Comparison of ENCODE assay signal across 8 mouse cellular contexts in the genomic region with DNA sequence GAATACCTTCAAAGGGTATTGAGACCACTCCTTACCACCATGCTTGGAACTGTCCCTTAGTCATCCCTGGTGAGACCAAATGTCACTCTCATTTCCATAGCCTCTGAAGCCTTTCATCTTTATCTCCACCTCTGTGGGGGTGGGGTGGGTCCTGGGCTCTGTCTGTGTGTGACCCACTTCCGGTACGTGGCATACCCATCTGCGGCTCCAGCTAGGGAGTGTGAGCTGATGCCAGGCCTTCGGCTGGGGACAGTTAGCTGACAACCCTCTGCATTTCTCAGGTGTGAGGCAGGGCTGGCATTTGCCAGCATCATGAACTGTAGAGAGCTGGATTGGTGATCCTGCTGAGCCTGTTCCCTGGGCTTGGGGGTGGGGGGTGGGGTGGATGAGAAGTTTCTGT. TPM values are rescaled to one million over a fixed set of nuclear protein-coding genes. Genes with fewer than 3 reads are reported as not detected.
DNase-seq lines count a peak whose midpoint lies in the region; ATAC-seq and TF ChIP-seq lines count a peak whose summit lies in the region.

No protein-coding gene starts in this region.

- H3K27ac ChIP-seq in heart, embryonic 14.5 days (replicated peaks in 1 of 2; ENCODE audit: control insufficient read depth in 1 of 2, insufficient read depth in 1 of 2, low read depth in 2 of 2, low read length in 2 of 2) = no peak overlapping the region
- H3K27ac ChIP-seq in MEL (ENCODE audit: control insufficient read depth, low read depth, low read length) = peak overlapping the region; percentile 73
- peak overlapping the region; percentile 60 for H3K27ac ChIP-seq in liver, postnatal 0 days (ENCODE audit: low read depth)
- no peak overlapping the region for H3K27ac ChIP-seq in forebrain, embryonic 10.5 days

- ATAC-seq in heart, embryonic 14.5 days (ENCODE audit: insufficient number of reproducible peaks, insufficient read depth, low FRiP score, low read depth) = 0 out of 2 replicates have a peak, but pooled peaks have one; percentile 21
- ATAC-seq in liver, postnatal 0 days = peak; percentile 22

- TF ChIP-seq CTCF in MEL (IDR thresholded peaks at IDR 0.05 in 2 of 3, conservative IDR thresholded peaks at IDR 0.05 in 1 of 3; ENCODE audit: control insufficient read depth in 1 of 3, insufficient read depth in 1 of 3, low read depth in 2 of 3, low read length in 3 of 3, poor library complexity in 1 of 3, severe bottlenecking in 1 of 3) = no peak
- no peak for TF ChIP-seq CTCF in liver, postnatal 0 days (IDR thresholded peaks at IDR 0.05; ENCODE audit: low read depth)

- no peak overlapping the region for H3K9ac ChIP-seq in heart, embryonic 14.5 days (ENCODE audit: low read length)
- H3K9ac ChIP-seq in MEL (ENCODE audit: control insufficient read depth, low read depth, low read length, poor library complexity, severe bottlenecking) = peak overlapping the region; percentile 29; the same call in 1 of the 2 replicates
- no peak overlapping the region for H3K9ac ChIP-seq in liver, postnatal 0 days (replicated peaks)

- TF ChIP-seq RAD21 in MEL (IDR thresholded peaks at IDR 0.05; ENCODE audit: low read depth, low read length) = no peak

- H3K36me3 ChIP-seq in heart, embryonic 14.5 days (ENCODE audit: control insufficient read depth, insufficient read depth, low read length) = no peaks in the 10 kb centered on the region
- peaks cover 0 to 32% of the 10 kb centered on the region in 2 experiments for H3K36me3 ChIP-seq in MEL (ENCODE audit: control insufficient read depth in 1 of 2, insufficient read depth in 2 of 2, low read length in 2 of 2)
- no peaks in the 10 kb centered on the region for H3K36me3 ChIP-seq in liver, postnatal 0 days (replicated peaks; ENCODE audit: insufficient read depth, low read length)
- H3K36me3 ChIP-seq in forebrain, embryonic 10.5 days (replicated peaks) = no peaks in the 10 kb centered on the region; the same call in 1 of the 2 replicates

- H3K79me2 ChIP-seq in MEL (ENCODE audit: control insufficient read depth, insufficient read depth, low read length, poor library complexity) = peaks cover 34% of the 10 kb centered on the region

- DNase-seq in heart, postnatal 14 days = no peak
- peak; percentile 34 for DNase-seq in 3T3-L1 (ENCODE audit: low read depth, low spot score)
- peak; percentile 62 for DNase-seq in MEL (ENCODE audit: low read depth, low spot score)
- DNase-seq in liver, postnatal 0 days = no peak
- no peak for DNase-seq in urinary bladder, postnatal 25 days (ENCODE audit: low spot score)
- DNase-seq in forebrain, embryonic 10.5 days (ENCODE audit: extremely low spot score, low spot score) = no peak
- no peak for DNase-seq in cerebellum, adult 18-20 months

- H3K4me3 ChIP-seq in heart, embryonic 14.5 days (ENCODE audit: control insufficient read depth in 1 of 2, insufficient read depth in 1 of 2, low read depth in 1 of 2, low read length in 2 of 2) = no peak overlapping the region
- H3K4me3 ChIP-seq in MEL (ENCODE audit: control insufficient read depth in 1 of 2, insufficient read depth in 1 of 2, low read depth in 2 of 2, low read length in 2 of 2) = peak overlapping the region; percentile 23 to 51
- no peak overlapping the region for H3K4me3 ChIP-seq in liver, postnatal 0 days (ENCODE audit: low read depth, low read length)
- H3K4me3 ChIP-seq in forebrain, embryonic 10.5 days = no peak overlapping the region

- TF ChIP-seq POLR2A in MEL (IDR thresholded peaks at IDR 0.05; ENCODE audit: control insufficient read depth in 1 of 2, insufficient read depth in 1 of 2, low read depth in 1 of 2, low read length in 2 of 2, poor library complexity in 1 of 2) = no peak

- H3K27me3 ChIP-seq in heart, embryonic 14.5 days (ENCODE audit: control insufficient read depth, insufficient read depth, low read length) = no peaks in the 10 kb centered on the region
- no peaks in the 10 kb centered on the region for H3K27me3 ChIP-seq in MEL (ENCODE audit: control insufficient read depth in 1 of 2, insufficient read depth in 2 of 2, low read length in 2 of 2)
- H3K27me3 ChIP-seq in liver, postnatal 0 days (ENCODE audit: insufficient read depth, low read length) = no peaks in the 10 kb centered on the region
- H3K27me3 ChIP-seq in forebrain, embryonic 10.5 days (ENCODE audit: poor library complexity, severe bottlenecking) = no peaks in the 10 kb centered on the region

- 5% methylated on average over 4 of the region's 4 CpGs for WGBS in heart, embryonic 14.5 days
- 29% methylated on average over 4 of the region's 4 CpGs for WGBS in liver, postnatal 0 days (ENCODE audit: insufficient replicate concordance)
- WGBS in forebrain, embryonic 10.5 days = 74% methylated on average over 4 of the region's 4 CpGs

- peaks cover 19 to 27% of the 10 kb centered on the region in 2 experiments for H3K4me1 ChIP-seq in heart, embryonic 14.5 days (ENCODE audit: control insufficient read depth in 2 of 2, insufficient read depth in 2 of 2, low read length in 2 of 2)
- peaks cover 11 to 37% of the 10 kb centered on the region in 2 experiments for H3K4me1 ChIP-seq in MEL (ENCODE audit: control insufficient read depth in 1 of 2, insufficient read depth in 2 of 2, low read length in 2 of 2)
- H3K4me1 ChIP-seq in liver, postnatal 0 days (ENCODE audit: insufficient read depth) = peaks cover 18% of the 10 kb centered on the region
- H3K4me1 ChIP-seq in forebrain, embryonic 10.5 days = peaks cover 17% of the 10 kb centered on the region

- 0 out of 4 replicates have a peak, but pooled peaks of 1 of the 2 experiments have one; percentile 14 for TF ChIP-seq EP300 in MEL (IDR thresholded peaks at IDR 0.05; ENCODE audit: low read depth in 1 of 2, low read length in 2 of 2)
- no peak for TF ChIP-seq EP300 in liver, postnatal 0 days (IDR thresholded peaks at IDR 0.05; ENCODE audit: low read depth)

- intact Hi-C loops in heart, postnatal 14 days (cut with DNase I) = no loop called here

- H3K9me3 ChIP-seq in heart, embryonic 14.5 days (ENCODE audit: control insufficient read depth, low read length) = no peaks in the 10 kb centered on the region
- H3K9me3 ChIP-seq in MEL (replicated peaks; ENCODE audit: insufficient read depth, low read length) = no peaks in the 10 kb centered on the region
- H3K9me3 ChIP-seq in liver, postnatal 0 days (ENCODE audit: low read length) = no peaks in the 10 kb centered on the region
- H3K9me3 ChIP-seq in forebrain, embryonic 10.5 days = no peaks in the 10 kb centered on the region

- no peak overlapping the region for H3K4me2 ChIP-seq in heart, embryonic 14.5 days (ENCODE audit: low read length)
- H3K4me2 ChIP-seq in liver, postnatal 0 days (ENCODE audit: low read depth, low read length) = peak overlapping the region; percentile 61

TF ChIP-seq in MEL, 35 proteins besides CTCF, POLR2A, EP300 and RAD21:
- TF ChIP-seq TCF12 (IDR thresholded peaks at IDR 0.05; ENCODE audit: low read depth, low read length) (peak; percentile 28; the same call in 1 of the 2 replicates), POLR2AphosphoS5 (IDR thresholded peaks at IDR 0.05; ENCODE audit: borderline replicate concordance, low read depth, low read length) (no peak), MAX (IDR thresholded peaks at IDR 0.05; ENCODE audit: low read length) (peak; percentile 13; the same call in 1 of the 2 replicates), BHLHE40 (IDR thresholded peaks at IDR 0.05; ENCODE audit: borderline replicate concordance, low read depth, low read length) (no peak), MEF2A (IDR thresholded peaks at IDR 0.05; ENCODE audit: extremely low read depth, insufficient replicate concordance, low read depth, low read length, poor library complexity, severe bottlenecking) (no peak), GATA1 (IDR thresholded peaks at IDR 0.05; ENCODE audit: low read depth, low read length) (peak; percentile 27; the same call in 1 of the 2 replicates), MYC (IDR thresholded peaks at IDR 0.05; ENCODE audit: low read depth, low read length) (no peak), ETS1 (IDR thresholded peaks at IDR 0.05; ENCODE audit: low read depth, low read length) (0 out of 2 replicates have a peak, but pooled peaks have one; percentile 14), ELF1 (IDR thresholded peaks at IDR 0.05; ENCODE audit: low read depth, low read length) (peak; percentile 43; the same call in 1 of the 2 replicates), HCFC1 (IDR thresholded peaks at IDR 0.05; ENCODE audit: low read depth, low read length) (0 out of 2 replicates have a peak, but pooled peaks have one; percentile 8), JUND (IDR thresholded peaks at IDR 0.05; ENCODE audit: low read depth, low read length) (no peak)

RNA-seq across cellular contexts. Expression of a gene that starts 10.6 kb away (rescaled TPM):
- polyA plus RNA-seq in heart, embryonic 14.5 days (2014; fragmentation: Nextera tagmentation; extraction: Ambion mirVana) = 8.7 and 9.4 TPM in 2 replicates
- total RNA-seq in heart, postnatal 14 days (2021) = 10 to 100 TPM; 30.5 to 32.2 TPM
- 14.2 and 15.1 TPM in 2 replicates for total RNA-seq in MEL (2012; rRNA removed)
- 10 to 100 TPM in 1 of 2 experiments, not detected in 1; 24.1 TPM for polyA plus RNA-seq in MEL (2012; ENCODE audit: insufficient read depth in 1 of 2, insufficient read length in 2 of 2, low read depth in 1 of 2, low replicate concordance in 2 of 2, missing spikeins in 1 of 2)
- polyA plus RNA-seq in liver, postnatal 0 days (2015; fragmentation: Nextera tagmentation; extraction: Ambion mirVana) = 1.5 and 1.8 TPM in 2 replicates
- 8.3 and 9.0 TPM in 2 replicates for polyA plus RNA-seq in forebrain, embryonic 10.5 days (2016; fragmentation: Nextera tagmentation; extraction: Ambion mirVana)

RNA-seq across cellular contexts. Expression of a gene that starts 10.7 kb away (rescaled TPM):
- 0.74 and 1.6 TPM in 2 replicates for polyA plus RNA-seq in heart, embryonic 14.5 days (2014; fragmentation: Nextera tagmentation; extraction: Ambion mirVana)
- total RNA-seq in heart, postnatal 14 days (2021) = 1 to 10 TPM; 3.8 to 3.9 TPM
- total RNA-seq in MEL (2012; rRNA removed) = not detected in 2 replicates
- under 1 TPM in 1 of 2 experiments, not detected in 1; 0.17 TPM for polyA plus RNA-seq in MEL (2012; ENCODE audit: insufficient read depth in 1 of 2, insufficient read length in 2 of 2, low read depth in 1 of 2, low replicate concordance in 2 of 2, missing spikeins in 1 of 2)
- polyA plus RNA-seq in liver, postnatal 0 days (2015; fragmentation: Nextera tagmentation; extraction: Ambion mirVana) = 2.9 and 3.1 TPM in 2 replicates
- 0.36 and 0.38 TPM in 2 replicates for polyA plus RNA-seq in forebrain, embryonic 10.5 days (2016; fragmentation: Nextera tagmentation; extraction: Ambion mirVana)

Comparison
In these comparisons a context has a peak if more than half of its experiments do, and no peak if none do; other contexts are left out.
1. H3K27ac ChIP-seq: peak in MEL (single experiment) and liver, postnatal 0 days (single experiment); none in heart, embryonic 14.5 days (0 of 2) and forebrain, embryonic 10.5 days (single experiment).
2. H3K4me3 ChIP-seq: peak in MEL (2 of 2); none in heart, embryonic 14.5 days (0 of 2), liver, postnatal 0 days (single experiment) and forebrain, embryonic 10.5 days (single experiment).
3. DNase-seq: peak in 3T3-L1 (single experiment) and MEL (single experiment); none in heart, postnatal 14 days (0 of 2), liver, postnatal 0 days (single experiment), urinary bladder, postnatal 25 days (single experiment), forebrain, embryonic 10.5 days (single experiment) and cerebellum, adult 18-20 months (0 of 2).